Mouse (Mus musculus) frontal cortex, adult 2 months (tissue): ENCODE measurements around the gene Fmnl2. TPM values are rescaled to one million over a fixed set of nuclear protein-coding genes. Genes with fewer than 3 reads are reported as not detected.
A peak's percentile ranks its signal among the peaks of the same experiment; 100 is the strongest.

Experiments used
- DNase-seq, 2 experiments: peaks; one replicate each; pipeline ENCODE4 v3.0.0; 2022; ENCODE audit warnings: low spot score in 1 of 2; ENCODE audit errors: extremely low spot score in 1 of 2
- polyA plus RNA-seq: library from polyadenylated mRNA; depleted of rRNA; stranded (reverse); fragments of >200 nt; gene quantifications from 2 replicates; pipeline ENCODE4 v1.2.3, GENCODE M21; 2012

Fmnl2 gene
- polyA plus RNA-seq, 1 experiment = 30.1 TPM

GRCm38 (mm10) chr2:53014451-53014850 lies 156.8 kb downstream of the Fmnl2 start:
- peak in 1 of 2 experiments; percentile 40 for DNase-seq

DNA sequence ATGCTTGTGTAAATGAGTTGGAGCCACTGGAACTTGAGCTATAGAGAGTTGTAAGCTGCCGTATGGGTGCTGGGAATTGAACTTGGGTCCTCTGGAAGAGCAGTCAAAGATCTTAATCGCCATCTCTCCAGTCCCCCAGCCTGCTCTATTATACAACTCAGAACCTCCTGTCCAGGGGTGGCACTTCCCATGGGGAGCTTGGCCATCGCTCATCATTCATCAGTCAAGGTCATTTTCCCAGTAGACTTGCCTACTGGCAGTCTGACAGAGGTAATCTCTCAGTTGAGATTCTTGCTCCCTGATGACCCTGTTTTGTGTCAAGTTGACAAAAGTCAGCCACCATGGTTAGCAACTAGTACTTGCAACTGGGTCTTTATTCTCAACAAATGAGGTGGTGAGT lies 165.3 kb downstream of the Fmnl2 start:
- no peak for DNase-seq

GRCm38 (mm10) chr2:53026056-53026769 lies 168.6 kb downstream of the Fmnl2 start:
- DNase-seq = no peak

- DNase-seq = no peak
These were observed 171.2 kb downstream of the Fmnl2 start for GRCm38 (mm10) chr2:53028868-53029267.

DNA sequence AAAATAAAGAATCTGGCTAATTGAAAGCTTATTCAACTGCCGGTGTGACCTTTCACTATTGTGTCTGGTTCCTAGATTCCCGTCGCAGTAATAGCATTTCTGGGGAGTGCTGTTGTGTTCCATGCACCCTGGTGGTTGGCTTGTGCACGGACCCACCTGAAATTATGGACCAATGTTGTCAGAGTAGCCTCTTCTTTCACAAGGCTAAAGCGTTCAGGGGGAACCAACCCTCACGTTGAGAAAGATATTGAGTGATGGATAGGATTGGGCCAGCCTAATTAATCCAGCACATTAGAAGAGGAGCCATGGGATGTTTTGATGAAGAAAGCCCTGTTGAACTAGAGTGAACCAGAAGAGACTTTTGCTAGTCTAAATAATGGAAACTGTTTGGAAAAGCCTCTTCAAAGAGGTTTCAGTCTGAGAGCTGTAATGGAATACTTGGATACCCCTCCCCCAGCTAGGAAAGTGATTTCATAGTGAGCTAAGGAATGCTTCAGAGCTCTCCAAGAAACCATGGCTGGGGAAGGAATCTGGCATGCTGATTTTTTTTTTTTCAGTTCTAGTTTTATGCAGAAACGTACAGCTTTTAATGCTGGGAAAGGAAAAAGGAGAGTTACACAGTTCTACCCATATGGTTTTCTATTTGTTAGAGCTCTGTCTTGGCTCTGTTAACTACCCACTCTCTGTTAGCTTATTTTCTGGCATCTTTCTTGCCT lies 172.2 kb downstream of the Fmnl2 start:
- peak; percentile 21 to 61 for DNase-seq

DNA sequence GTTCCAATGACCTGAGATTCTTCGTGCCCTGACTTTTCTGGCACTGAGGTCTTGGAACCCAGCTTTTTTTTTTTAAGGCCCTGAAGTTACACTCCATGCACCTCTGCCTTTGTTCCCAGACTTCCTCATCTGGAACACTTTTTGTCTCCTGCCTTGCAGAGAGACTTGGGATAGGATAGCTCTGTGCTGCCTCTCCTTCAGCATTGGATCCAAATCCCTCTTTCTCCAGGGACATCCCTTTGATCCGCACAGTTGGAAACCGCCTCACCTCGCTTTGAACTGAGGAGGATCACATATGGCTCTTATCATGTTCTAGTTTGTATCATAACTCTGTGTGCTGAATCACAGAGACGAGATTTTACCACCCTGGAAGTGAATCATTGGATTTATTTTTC lies 172.8 kb downstream of the Fmnl2 start:
- DNase-seq = no peak

DNA sequence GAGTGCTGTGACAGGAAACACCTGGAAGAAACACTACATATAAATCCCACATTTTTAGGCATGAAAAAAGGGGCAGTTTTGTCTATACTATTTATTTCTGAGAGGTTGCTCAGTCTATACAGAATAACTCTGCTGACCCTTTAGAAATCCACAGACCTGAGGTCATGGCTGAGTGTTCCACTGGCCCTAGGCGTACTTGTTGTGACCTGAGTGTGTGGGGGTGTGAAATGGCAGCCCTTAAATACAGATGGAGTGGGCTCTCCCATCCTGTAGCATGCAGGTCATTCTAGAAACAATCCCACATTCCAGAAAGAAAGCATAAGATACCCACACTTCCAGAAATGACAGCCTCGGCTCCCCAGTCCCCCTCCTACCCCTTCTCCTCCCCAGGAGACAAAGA lies 180.6 kb downstream of the Fmnl2 start:
- no peak for DNase-seq

DNA sequence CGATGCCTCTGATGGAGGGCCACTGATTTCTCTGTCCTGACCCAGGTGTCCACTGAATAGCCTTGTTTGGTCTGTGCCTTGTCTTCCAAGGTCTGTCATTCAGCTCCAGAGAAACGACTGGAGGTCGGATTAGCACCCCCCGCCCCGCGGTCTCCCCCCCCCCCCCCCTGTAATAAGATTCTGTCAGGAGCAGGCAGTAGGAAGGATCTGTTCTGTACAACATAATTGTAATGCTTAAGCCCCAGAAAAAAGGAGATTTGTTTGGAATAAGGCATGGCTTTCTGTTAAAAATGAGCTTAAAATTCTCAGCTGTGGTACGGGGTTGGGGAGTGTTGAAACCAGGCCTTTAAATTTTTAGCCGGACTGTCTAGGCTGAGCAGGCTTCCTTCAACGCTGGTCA lies 181.1 kb downstream of the Fmnl2 start:
- DNase-seq = no peak

DNA sequence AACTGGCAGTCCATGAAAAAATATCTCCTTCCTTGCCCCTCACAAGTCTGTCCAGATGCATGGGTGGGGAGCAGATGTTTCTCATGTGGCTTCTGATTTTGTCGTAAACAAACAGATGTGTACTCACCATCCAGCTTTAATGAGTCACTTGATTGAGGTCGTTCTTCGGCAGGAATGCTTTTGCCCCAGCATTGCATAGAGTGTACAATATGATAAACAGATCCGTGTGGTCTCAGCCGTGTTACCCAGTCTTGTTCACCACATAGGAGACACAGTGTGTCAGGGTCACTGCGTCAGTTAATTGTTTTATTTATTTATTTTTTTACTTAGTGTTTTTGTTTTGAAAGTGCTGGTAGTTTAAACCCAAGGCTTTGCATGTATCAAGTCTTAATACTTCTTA lies 189.4 kb downstream of the Fmnl2 start:
- DNase-seq = no peak

DNA sequence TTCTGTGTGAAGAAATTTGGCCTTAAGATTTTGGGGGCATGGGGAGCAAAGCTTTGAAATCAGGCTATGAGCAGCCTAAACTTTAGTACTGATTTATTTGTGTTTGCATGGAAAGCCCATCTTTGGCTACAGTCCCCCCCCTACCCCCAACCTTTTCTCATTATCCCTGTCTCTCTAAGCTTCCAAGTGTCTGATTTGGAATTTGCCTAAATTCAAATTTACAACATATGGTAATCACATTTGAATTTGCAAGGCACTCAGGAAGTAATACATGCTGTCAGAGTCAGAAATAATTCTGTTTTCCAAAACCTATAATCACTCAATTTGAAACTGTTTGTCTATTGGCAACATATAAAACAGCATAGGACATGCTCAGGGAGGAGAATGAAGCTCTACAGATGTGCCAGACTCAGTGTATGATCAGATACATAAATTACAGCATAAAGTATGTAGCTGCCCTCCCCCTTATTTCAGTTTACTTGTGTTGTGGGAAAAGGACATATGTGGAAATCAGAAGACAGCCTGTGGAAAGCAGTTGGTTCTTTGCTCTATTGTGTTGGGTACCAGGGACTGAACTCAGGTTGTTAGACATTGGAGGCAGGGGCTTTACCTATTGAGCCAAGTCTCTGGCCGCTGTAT lies 190.2 kb downstream of the Fmnl2 start:
- no peak for DNase-seq

DNA sequence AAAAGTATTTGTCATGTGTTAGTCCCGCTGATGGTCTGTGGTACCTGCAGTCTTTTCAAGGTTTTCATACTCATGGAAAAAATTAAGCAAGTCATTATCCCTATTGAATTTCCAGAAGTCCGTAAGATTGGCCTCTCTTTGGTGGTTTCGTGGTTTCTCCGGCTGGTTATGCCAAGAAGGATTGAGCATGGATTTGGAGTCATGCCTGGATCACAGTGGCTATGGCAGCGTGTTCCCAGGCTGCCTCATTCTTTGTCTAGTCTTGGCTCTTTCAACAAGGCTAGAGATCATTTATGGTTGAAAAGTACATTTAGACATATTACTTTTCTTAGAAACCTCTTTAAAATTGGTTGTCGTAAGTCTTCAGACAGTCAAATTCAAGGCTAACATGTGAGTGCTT lies 192.7 kb downstream of the Fmnl2 start:
- no peak for DNase-seq

GRCm38 (mm10) chr2:53051502-53051901 lies 193.8 kb downstream of the Fmnl2 start:
- DNase-seq = no peak

DNA sequence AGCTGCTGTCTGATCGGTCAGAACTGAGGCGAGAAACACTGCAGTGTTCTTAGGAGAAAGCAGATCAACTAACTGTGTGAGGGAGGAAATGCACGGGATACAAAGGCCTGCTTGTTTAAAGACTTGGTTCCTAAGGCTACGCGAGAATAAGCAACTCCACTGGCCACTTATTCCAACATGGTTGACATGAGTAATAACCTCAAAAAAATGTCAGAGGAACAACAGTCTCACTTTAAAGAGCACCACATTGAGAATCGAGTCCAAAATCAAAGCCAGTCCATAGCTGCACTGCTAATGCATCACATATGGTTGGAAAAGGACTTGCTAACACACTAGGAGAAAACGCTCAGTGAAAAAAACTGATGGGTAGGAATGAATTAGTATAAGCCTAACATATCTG lies 196.1 kb downstream of the Fmnl2 start:
- no peak for DNase-seq

DNA sequence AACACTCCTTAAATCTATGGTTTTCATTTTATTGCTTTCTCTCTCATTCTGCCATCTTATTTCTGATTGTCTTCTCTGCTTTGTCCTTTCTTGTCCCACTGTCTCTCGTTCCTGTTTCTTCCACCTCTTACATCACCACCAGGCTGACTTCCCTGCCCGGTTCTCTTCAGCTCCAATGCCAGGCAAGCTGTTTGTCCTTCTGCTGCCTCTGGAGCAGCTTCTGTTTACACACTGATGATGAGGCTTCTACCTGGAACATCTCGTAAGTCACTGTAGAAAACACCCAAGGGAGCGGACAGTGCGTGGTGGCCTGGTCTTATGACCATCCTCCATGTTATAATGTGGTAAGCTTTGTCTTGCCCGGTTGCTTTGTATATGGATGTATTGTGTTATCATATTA lies 198.9 kb downstream of the Fmnl2 start:
- no peak for DNase-seq

GRCm38 (mm10) chr2:53057291-53057690 lies 199.6 kb downstream of the Fmnl2 start:
- DNase-seq = peak; percentile 14 to 39

GRCm38 (mm10) chr2:53061363-53062000 lies 203.8 kb downstream of the Fmnl2 start:
- no peak for DNase-seq

- no peak for DNase-seq
These were observed 209.3 kb downstream of the Fmnl2 start for GRCm38 (mm10) chr2:53066973-53067372.

DNA sequence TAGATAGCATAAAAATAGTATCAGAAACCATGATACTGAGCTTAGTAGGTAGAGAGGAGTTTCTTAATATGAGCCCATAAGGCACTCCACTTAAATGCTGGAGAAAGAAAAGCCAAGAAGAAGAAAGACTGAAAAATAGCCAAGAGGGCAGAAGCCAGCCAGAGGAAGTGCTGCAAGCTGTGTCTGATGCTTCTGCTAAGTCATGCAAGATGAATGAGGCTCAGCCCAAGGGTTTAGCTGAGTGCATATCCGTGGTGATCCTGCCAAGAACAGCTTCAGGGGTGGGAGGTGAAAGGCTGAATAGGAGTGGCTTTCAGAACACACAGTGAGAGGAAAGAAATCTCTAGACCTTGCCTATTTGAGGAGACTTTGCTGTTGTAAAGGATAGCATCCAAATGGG lies 212.9 kb downstream of the Fmnl2 start:
- DNase-seq = peak; percentile 17 to 40

GRCm38 (mm10) chr2:53079693-53080286 lies 222.1 kb downstream of the Fmnl2 start:
- DNase-seq = no peak

- no peak for DNase-seq
These were observed 224.4 kb downstream of the Fmnl2 start for GRCm38 (mm10) chr2:53082045-53082444.

DNA sequence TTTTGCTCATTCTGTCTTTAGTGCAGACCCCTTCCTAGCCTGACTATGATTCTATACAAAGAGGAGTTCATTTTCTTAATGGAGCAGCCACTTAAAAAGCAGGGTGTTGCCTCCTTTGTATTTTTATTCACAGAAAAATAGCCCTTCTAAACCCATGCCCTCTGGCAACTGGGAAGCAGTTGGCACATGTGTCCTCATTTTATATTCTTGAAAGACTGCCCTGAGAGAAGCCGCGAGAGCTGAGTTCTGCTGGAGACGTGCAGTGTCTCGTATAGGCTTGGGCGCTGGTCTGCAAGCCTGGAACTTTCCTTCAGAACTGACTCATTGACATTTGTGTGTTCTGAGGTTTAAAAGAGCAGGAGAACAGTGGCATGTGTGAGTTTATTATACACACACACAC lies 224.8 kb downstream of the Fmnl2 start:
- no peak for DNase-seq
